Mouse (Mus musculus) kidney, adult 2 months (tissue): ENCODE measurements around the gene Mns1. TPM values are rescaled to one million over a fixed set of nuclear protein-coding genes. Genes with fewer than 3 reads are reported as not detected.
"Not testable (repeated sequence)": the region's sequence is repeated elsewhere in the genome, so short reads cannot be mapped to it uniquely, and the experiment has no call there.

Experiments
- DNase-seq: peaks from one replicate; pipeline ENCODE4 v3.0.0; 2021
- H3K27ac ChIP-seq: fragments of 200-500 bp; 2 replicates; pipeline ENCODE4 v1.5.1; 2012; ENCODE audit warnings: low read depth, low read length, control low read depth, inconsistent platforms; ENCODE audit not compliant: insufficient read depth
- H3K27me3 ChIP-seq: fragments of 200-500 bp; replicated peaks from 2 replicates; pipeline ENCODE4 v1.6.1; 2012; ENCODE audit warnings: mild to moderate bottlenecking, moderate library complexity, low read length, inconsistent platforms; ENCODE audit not compliant: control insufficient read depth, insufficient read depth
- H3K36me3 ChIP-seq: fragments of 200-500 bp; 2 replicates; pipeline ENCODE4 v1.6.1; 2012; ENCODE audit warnings: mild to moderate bottlenecking, moderate library complexity, low read length, inconsistent platforms; ENCODE audit not compliant: control insufficient read depth, insufficient read depth
- H3K4me1 ChIP-seq: fragments of 200-500 bp; 2 replicates; pipeline ENCODE4 v1.6.1; 2011; ENCODE audit warnings: low read length; ENCODE audit not compliant: control insufficient read depth, insufficient read depth
- H3K4me3 ChIP-seq: fragments of 200-500 bp; 2 replicates; pipeline ENCODE4 v1.5.1; 2011; ENCODE audit warnings: mild to moderate bottlenecking, low read depth, low read length, control low read depth; ENCODE audit not compliant: insufficient read depth
- CTCF ChIP-seq: fragments of 200-500 bp; conservative IDR thresholded peaks from 2 replicates; pipeline ENCODE4 v1.5.1; 2011; ENCODE audit warnings: low read depth, mild to moderate bottlenecking, control low read depth, low read length, moderate library complexity, mixed read lengths; ENCODE audit not compliant: insufficient read depth, insufficient read length
- POLR2A ChIP-seq: fragments of 200-500 bp; IDR thresholded peaks from one replicate; pipeline ENCODE4 v1.6.1; 2011; ENCODE audit warnings: low read depth, low read length, control low read depth
- WGBS: fragments of 180-500 bp; shearing (Covaris S2); methylation state at CpG from one replicate; pipeline ENCODE4 v1.1.7; 2018; 5-methylcytosine and 5-hydroxymethylcytosine counted together
- polyA plus RNA-seq: library from polyadenylated mRNA; depleted of rRNA; stranded (reverse); fragments of >200 nt; gene quantifications from 2 replicates; pipeline ENCODE4 v1.2.3, GENCODE M21; 2012

The Mns1 gene
- polyA plus RNA-seq, 1 experiment: 0.11 TPM

DNA sequence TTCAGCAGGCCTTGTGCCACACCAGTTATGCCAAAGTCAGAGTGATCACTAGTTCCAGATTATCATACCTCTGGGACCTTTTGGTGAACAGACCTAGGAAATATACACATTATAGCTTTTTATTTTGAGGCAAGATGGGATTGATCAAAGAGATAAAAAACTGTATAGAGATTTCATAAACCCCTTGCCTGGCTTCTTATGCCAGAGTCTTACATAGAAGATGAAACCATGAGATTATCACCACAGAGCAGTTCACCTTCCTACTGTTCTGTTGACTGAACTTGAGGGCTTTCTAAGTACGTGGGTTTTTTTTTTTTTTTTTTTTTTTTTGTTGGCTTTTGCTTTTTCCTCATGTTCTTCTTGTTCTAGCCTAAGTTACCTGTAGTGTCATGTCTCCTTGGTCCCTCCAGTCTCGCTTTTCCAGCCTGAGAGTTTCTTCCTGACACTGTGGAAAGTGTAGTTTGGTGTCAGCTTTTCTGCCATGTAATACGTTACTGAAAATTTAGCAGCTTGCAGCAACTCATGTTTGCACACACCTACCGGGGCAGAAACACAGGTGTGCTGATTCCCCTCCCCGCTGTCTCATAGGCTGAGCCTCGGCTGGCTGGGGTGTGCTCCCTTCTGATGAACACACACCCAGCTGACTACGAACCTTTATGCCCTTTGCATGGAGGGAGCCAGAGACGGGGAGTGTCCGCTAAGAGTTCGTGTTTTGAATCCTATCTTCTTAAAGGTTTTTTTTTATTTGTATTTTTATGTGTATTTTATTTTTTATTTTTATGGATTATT lies 4.3 kb downstream of the Mns1 start:
- no peak for DNase-seq
- WGBS: 89% methylated on average over 10 of the region's 10 CpGs
- TF ChIP-seq POLR2A (no peak), CTCF (no peak)
- H3K4me3 ChIP-seq: no peak overlapping the region
- no peaks in the 10 kb centered on the region for H3K36me3 ChIP-seq
- 0 out of 2 replicates have a peak, but pooled peaks cover 3% of the 10 kb centered on the region for H3K4me1 ChIP-seq
- H3K27ac ChIP-seq: no peak overlapping the region
- no peaks in the 10 kb centered on the region for H3K27me3 ChIP-seq

DNA sequence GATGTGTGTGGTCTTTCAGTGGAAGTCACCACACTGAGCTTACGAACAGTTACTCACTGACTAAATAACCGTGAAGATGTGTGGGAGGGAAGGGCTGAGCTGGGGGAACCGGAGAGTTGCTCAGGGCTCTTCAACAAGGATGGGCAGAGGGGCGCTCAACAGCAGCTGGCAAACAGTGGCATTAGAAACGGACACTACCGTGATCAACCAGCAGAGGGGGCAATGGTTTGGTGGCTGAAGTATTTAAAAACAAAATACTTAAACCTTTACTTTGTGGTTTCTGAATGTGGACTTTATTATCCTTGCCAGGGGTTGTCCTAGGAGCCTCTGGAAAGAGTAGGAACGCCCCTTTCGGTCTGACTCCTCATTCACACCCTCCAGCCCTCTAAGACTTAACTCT lies 10.2 kb downstream of the Mns1 start:
- WGBS: 39% methylated on average over 8 of the region's 8 CpGs
- TF ChIP-seq POLR2A: no peak
- TF ChIP-seq CTCF: peak; percentile 64
- H3K36me3 ChIP-seq: no peaks in the 10 kb centered on the region
- H3K4me1 ChIP-seq: no peaks in the 10 kb centered on the region
- H3K4me3 ChIP-seq: no peak overlapping the region
- H3K27ac ChIP-seq: no peak overlapping the region
- H3K27me3 ChIP-seq: no peaks in the 10 kb centered on the region
- peak; percentile 53 for DNase-seq

DNA sequence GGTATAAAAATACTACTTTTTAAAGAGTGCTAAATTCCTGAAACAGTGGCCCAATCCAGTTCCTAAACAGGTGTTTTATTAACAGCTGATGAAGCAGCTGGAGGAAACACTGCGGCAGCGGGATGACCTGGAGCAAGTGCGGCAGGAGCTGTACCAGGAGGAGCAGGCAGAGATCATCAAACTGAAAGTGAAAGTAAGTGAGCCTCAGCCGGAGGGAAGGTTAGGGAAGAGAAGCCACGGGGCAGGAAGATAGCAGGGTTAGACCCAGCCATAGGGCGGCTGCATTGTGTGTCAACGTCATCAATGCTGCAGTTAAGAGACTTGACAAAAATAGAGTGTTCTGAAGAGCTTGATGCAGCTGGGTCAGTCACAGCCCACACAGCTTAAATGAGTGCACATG lies 11.6 kb downstream of the Mns1 start:
- DNase-seq: peak; percentile 37
- no peak for TF ChIP-seq CTCF
- no peak for TF ChIP-seq POLR2A
- Histone ChIP-seq H3K4me1 (no peaks in the 10 kb centered on the region), H3K36me3 (no peaks in the 10 kb centered on the region), H3K27me3 (no peaks in the 10 kb centered on the region), H3K4me3 (peak overlapping the region; percentile 53), H3K27ac (0 out of 2 replicates have a peak overlapping the region, but pooled peaks have one; percentile 10)
- 59% methylated on average over 7 of the region's 7 CpGs for WGBS

DNA sequence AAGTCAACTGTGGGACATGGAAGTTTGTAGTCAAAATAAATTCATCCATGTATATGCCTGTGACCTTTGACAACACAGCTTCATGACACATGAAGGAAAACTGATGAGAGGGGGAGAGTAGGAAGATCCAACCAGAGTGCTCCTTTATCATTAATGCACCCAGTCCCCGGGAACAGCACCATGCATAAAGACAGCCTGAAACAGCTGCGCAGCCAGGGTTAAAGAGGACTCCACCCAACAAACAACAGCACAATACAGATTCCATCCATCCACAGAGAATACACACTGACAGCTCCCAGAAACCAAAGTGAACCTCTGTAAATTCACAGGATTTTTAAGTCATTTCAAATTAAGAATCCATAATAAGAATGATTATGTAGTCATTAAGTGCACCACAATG lies 12.0 kb downstream of the Mns1 start:
- DNase-seq: no peak
- no peaks in the 10 kb centered on the region for H3K36me3 ChIP-seq
- no peaks in the 10 kb centered on the region for H3K4me1 ChIP-seq
- no peaks in the 10 kb centered on the region for H3K27me3 ChIP-seq
- WGBS: 86% methylated on average over 2 of the region's 2 CpGs
- no peak for TF ChIP-seq CTCF
- TF ChIP-seq POLR2A: no peak
- 0 out of 2 replicates have a peak overlapping the region, but pooled peaks have one; percentile 10 for H3K27ac ChIP-seq
- peak overlapping the region; percentile 53 for H3K4me3 ChIP-seq

DNA sequence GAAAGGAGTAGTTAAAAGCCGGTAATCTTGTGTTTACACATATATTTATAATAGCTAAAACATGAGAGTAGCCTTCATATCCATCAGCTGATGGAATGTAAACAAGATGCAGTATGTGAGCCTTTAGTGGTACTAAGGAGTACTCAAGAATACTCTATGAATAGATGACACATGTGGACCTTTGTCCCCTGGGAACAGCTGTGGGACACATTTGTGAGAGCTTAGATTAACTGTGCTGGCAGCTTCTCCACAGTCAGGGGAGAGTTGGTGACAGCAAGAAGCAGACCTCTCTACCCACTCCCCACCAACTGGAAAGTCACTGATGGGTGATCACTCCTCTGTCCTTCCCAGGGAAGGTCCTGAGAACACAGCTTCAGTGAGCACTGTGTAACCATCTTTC lies 12.6 kb downstream of the Mns1 start:
- WGBS: 80% methylated on average over 1 of the region's 1 CpGs
- TF ChIP-seq CTCF (no peak), POLR2A (no peak)
- Histone ChIP-seq H3K27me3 (no peaks in the 10 kb centered on the region), H3K27ac (no peak overlapping the region), H3K4me3 (no peak overlapping the region), H3K4me1 (no peaks in the 10 kb centered on the region), H3K36me3 (no peaks in the 10 kb centered on the region)
- no peak for DNase-seq

DNA sequence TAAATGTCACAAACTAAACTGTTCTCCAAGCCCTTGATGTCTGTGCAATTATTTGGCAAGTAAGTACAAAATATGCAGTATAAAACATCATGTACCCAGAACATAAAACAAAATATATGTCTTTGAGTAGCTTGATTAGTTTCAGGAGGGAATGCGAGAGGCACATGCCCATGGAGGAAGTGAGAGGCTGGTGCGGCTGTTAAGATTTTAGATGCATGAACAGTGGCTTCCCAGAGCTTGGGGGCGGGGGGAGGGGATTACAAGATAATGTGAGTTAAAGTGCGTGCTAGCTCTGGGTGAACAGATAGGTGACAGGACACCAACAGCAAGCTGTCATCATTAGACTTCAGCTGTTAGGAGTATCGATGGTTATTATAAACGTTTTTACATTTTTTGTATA lies 13.3 kb downstream of the Mns1 start:
- 88% methylated on average over 6 of the region's 6 CpGs for WGBS
- H3K36me3 ChIP-seq: no peaks in the 10 kb centered on the region
- no peaks in the 10 kb centered on the region for H3K4me1 ChIP-seq
- H3K27me3 ChIP-seq: no peaks in the 10 kb centered on the region
- no peak for DNase-seq
- no peak for TF ChIP-seq POLR2A
- TF ChIP-seq CTCF: no peak
- no peak overlapping the region for H3K4me3 ChIP-seq
- H3K27ac ChIP-seq: no peak overlapping the region

DNA sequence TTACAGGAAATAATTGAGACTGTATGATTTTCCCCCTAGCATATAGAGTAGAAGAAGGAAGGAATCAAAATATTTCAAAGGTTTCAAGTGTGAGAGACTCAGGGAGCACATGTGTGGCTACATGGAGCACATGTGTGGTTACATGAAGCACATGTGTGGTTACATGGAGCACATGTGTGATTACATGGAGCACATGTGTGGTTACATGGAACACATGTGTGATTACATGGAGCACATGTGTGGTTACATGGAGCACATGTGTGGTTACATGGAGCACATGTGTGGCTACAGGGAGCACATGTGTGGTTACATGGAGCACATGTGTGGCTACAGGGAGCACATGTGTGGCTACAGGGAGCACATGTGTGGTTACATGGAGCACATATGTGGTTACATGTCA lies 16.5 kb downstream of the Mns1 start:
- H3K4me1 ChIP-seq, H3K27me3 ChIP-seq, DNase-seq, H3K4me3 ChIP-seq, H3K27ac ChIP-seq, H3K36me3 ChIP-seq: not testable (repeated sequence)
